Mouse (Mus musculus) midbrain, embryonic 16.5 days (tissue): Measurements from ENCODE around the gene Bcas3. TPM values are rescaled to one million over a fixed set of nuclear protein-coding genes. Genes with fewer than 3 reads are reported as not detected.

Experiments used
- ATAC-seq: fragments of 200-750 bp; cut with Nextera tagmentation; 2 replicates; pipeline ENCODE4 v1.8.0; 2017; ENCODE audit warnings: moderate TSS enrichment
- H3K27ac ChIP-seq: fragments of 300-500 bp; sonication (generic); 2 replicates; pipeline ENCODE4 v1.5.1; 2014; ENCODE audit warnings: mild to moderate bottlenecking, low read length, mixed read lengths
- H3K27me3 ChIP-seq: fragments of 300-500 bp; sonication (generic); 2 replicates; pipeline ENCODE4 v1.6.1; 2014; ENCODE audit warnings: low read depth, low read length, mixed read lengths; ENCODE audit not compliant: control insufficient read depth, insufficient read depth
- H3K36me3 ChIP-seq: fragments of 300-500 bp; sonication (generic); 2 replicates; pipeline ENCODE4 v1.6.1; 2014; ENCODE audit warnings: mild to moderate bottlenecking, low read length, moderate library complexity, mixed read lengths; ENCODE audit not compliant: control insufficient read depth, insufficient read depth
- H3K4me1 ChIP-seq: fragments of 300-500 bp; sonication (generic); 2 replicates; pipeline ENCODE4 v1.6.1; 2014; ENCODE audit warnings: mild to moderate bottlenecking, low read length, mixed read lengths; ENCODE audit not compliant: control insufficient read depth, insufficient read depth
- H3K4me2 ChIP-seq: fragments of 300-500 bp; sonication (generic); 2 replicates; pipeline ENCODE4 v1.6.1; 2014; ENCODE audit warnings: mild to moderate bottlenecking, low read length, mixed read lengths
- H3K4me3 ChIP-seq: fragments of 300-500 bp; sonication (generic); 2 replicates; pipeline ENCODE4 v1.5.1; 2014; ENCODE audit warnings: low read depth, mild to moderate bottlenecking, low read length, moderate library complexity, mixed read lengths
- H3K9ac ChIP-seq: fragments of 300-500 bp; sonication (generic); 2 replicates; pipeline ENCODE4 v1.6.1; 2014; ENCODE audit warnings: low read depth, low read length, mixed read lengths
- H3K9me3 ChIP-seq: fragments of 300-500 bp; sonication (generic); replicated peaks from 2 replicates; pipeline ENCODE4 v1.6.1; 2014; ENCODE audit warnings: mild to moderate bottlenecking, low read length, mixed read lengths; ENCODE audit not compliant: control insufficient read depth, poor library complexity, severe bottlenecking
- WGBS: fragments of 180-500 bp; shearing (Covaris S2); extraction: QIAGEN DNeasy Blood & Tissue Kit; methylation state at CpG from one replicate; pipeline ENCODE4 v1.1.7; 2014; 5-methylcytosine and 5-hydroxymethylcytosine counted together
- polyA plus RNA-seq: library from polyadenylated mRNA; unstranded; fragments of >200 nt; fragmentation: Nextera tagmentation; extraction: Ambion mirVana; gene quantifications from 2 replicates; pipeline ENCODE4 v1.2.1, GENCODE M21; 2015

The Bcas3 gene
- polyA plus RNA-seq, 1 experiment from 2014 or later = 33.3 TPM

DNA sequence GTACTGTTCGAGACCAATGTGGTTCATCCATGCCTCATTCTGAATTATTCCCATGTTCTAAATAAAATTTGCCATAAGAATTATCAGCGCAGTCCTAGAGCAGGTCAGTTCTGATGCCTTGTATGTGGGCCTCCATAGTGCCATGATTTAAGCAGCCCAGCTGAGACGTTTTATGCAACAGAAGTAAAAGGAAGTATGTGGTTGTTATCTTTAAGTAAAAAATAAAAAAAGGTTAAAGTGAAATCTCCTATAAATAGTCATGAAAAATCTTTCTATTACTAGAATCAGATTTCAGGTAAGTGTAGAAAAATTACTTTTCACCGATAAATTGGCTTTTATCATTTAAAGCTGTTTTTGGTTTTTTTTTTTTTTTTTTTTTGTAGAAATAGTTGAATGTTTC is 290.1 kb downstream of the Bcas3 start:
- no peaks in the 10 kb centered on the region for H3K36me3 ChIP-seq
- no peak overlapping the region for H3K9ac ChIP-seq
- peaks cover 26% of the 10 kb centered on the region for H3K4me1 ChIP-seq
- H3K27ac ChIP-seq = no peak overlapping the region
- H3K4me2 ChIP-seq = no peak overlapping the region
- H3K9me3 ChIP-seq = no peaks in the 10 kb centered on the region
- H3K27me3 ChIP-seq = no peaks in the 10 kb centered on the region
- no peak for ATAC-seq
- 86% methylated on average over 4 of the region's 4 CpGs for WGBS
- no peak overlapping the region for H3K4me3 ChIP-seq

DNA sequence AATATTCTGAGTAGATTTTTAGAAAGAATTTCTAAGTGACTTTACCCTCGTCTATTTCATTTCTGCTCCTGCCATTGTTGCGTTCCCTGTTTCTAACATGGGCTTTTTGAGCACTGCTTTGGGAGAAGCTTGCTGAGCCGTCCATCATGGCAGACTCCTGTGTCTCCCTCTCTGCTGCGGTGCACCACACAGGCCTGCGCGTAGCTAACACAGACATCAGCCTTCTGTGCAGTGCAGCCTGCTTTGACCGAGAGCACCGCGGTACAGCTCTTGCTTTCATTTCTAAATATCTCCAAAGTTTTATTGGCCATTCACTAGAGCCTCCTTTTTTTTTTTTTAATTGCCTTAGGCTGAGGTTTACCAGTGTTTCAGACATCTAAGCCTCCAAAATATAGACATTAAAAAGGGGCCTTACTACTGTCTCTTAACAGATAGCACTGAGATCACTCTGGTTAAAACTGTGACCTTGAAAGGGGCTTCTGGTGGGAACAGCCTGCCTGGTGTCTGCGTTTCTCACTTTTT is 290.6 kb downstream of the Bcas3 start:
- H3K4me1 ChIP-seq = peaks cover 24% of the 10 kb centered on the region
- no peaks in the 10 kb centered on the region for H3K9me3 ChIP-seq
- H3K4me2 ChIP-seq = no peak overlapping the region
- 60% methylated on average over 10 of the region's 10 CpGs for WGBS
- H3K4me3 ChIP-seq = no peak overlapping the region
- H3K9ac ChIP-seq = no peak overlapping the region
- H3K27ac ChIP-seq = no peak overlapping the region
- ATAC-seq = no peak
- H3K27me3 ChIP-seq = no peaks in the 10 kb centered on the region
- no peaks in the 10 kb centered on the region for H3K36me3 ChIP-seq

DNA sequence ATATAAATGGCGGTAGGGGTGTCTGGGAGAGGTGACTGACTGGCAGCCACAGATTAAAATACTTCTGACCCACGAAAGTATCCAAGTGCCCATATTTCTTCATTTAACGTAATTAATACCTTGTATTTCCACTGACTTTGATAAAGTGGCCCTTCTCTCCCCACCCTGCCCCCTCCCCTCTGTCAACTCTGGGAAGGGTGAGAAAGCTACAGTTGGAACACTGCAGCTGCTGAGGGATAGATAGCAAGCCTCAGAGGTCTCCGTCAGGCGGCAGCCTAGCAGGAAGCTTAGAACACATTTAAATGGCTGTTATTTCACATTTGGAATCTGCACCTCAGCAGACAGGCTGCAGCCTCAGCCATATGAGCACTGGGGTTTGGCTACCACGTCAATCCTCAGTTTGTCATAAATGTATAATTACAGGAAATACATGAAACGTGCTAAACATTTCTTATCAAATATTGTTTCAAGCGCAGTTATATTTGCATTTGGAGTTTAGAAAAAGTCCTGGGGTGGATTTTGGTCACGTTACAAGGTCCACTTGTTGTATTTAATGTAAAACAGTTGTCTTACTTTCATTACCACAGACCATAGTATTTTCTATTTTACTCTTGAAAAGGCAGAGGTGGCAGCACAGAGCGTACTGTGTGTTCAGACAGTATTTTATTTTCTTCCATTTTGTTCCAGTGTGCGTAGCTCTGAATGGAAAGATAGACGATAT is 291.2 kb downstream of the Bcas3 start:
- Histone ChIP-seq H3K4me1 (peaks cover 19% of the 10 kb centered on the region), H3K4me2 (no peak overlapping the region), H3K27ac (no peak overlapping the region), H3K27me3 (no peaks in the 10 kb centered on the region), H3K9me3 (no peaks in the 10 kb centered on the region), H3K9ac (no peak overlapping the region), H3K36me3 (no peaks in the 10 kb centered on the region), H3K4me3 (no peak overlapping the region)
- ATAC-seq = no peak
- 70% methylated on average over 12 of the region's 12 CpGs for WGBS

DNA sequence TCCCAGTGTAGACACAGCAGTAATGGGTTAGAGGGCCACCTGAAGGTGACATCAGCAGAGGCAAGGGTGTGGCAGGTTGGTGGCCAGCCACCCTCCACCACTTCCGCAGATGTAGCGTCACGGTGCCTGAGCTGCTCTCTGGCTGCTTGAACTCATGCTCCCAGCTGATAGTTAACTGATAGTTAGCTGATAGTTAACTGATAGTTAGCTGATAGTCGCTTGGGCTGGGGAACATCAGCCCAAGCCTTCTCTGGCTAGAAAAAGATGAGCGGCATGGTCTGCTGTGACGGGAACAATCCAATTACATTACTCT is 291.7 kb downstream of the Bcas3 start:
- peaks cover 18% of the 10 kb centered on the region for H3K4me1 ChIP-seq
- H3K36me3 ChIP-seq = no peaks in the 10 kb centered on the region
- no peak overlapping the region for H3K4me2 ChIP-seq
- no peaks in the 10 kb centered on the region for H3K9me3 ChIP-seq
- H3K27ac ChIP-seq = no peak overlapping the region
- 83% methylated on average over 6 of the region's 6 CpGs for WGBS
- ATAC-seq = no peak
- no peak overlapping the region for H3K4me3 ChIP-seq
- no peaks in the 10 kb centered on the region for H3K27me3 ChIP-seq
- H3K9ac ChIP-seq = no peak overlapping the region

GRCm38 (mm10) chr11:85645152-85645835 is 292.3 kb downstream of the Bcas3 start:
- Histone ChIP-seq H3K27me3 (no peaks in the 10 kb centered on the region), H3K4me2 (no peak overlapping the region), H3K4me1 (peaks cover 16% of the 10 kb centered on the region), H3K36me3 (no peaks in the 10 kb centered on the region), H3K9me3 (no peaks in the 10 kb centered on the region), H3K27ac (no peak overlapping the region), H3K9ac (no peak overlapping the region), H3K4me3 (no peak overlapping the region)
- WGBS = 72% methylated on average over 7 of the region's 7 CpGs
- ATAC-seq = no peak

- no peak for ATAC-seq
- H3K4me2 ChIP-seq = no peak overlapping the region
- H3K9ac ChIP-seq = no peak overlapping the region
- no peaks in the 10 kb centered on the region for H3K27me3 ChIP-seq
- no peak overlapping the region for H3K27ac ChIP-seq
- H3K9me3 ChIP-seq = no peaks in the 10 kb centered on the region
- no peak overlapping the region for H3K4me3 ChIP-seq
- H3K4me1 ChIP-seq = peaks cover 4% of the 10 kb centered on the region; the same call in 1 of the 2 replicates
- no peaks in the 10 kb centered on the region for H3K36me3 ChIP-seq
- 80% methylated on average over 3 of the region's 3 CpGs for WGBS
Measured at GRCm38 (mm10) chr11:85648893-85649292, 295.9 kb downstream of the Bcas3 start.

- H3K9me3 ChIP-seq = no peaks in the 10 kb centered on the region
- no peak overlapping the region for H3K9ac ChIP-seq
- no peak for ATAC-seq
- H3K4me2 ChIP-seq = no peak overlapping the region
- H3K27ac ChIP-seq = no peak overlapping the region
- no peaks in the 10 kb centered on the region for H3K27me3 ChIP-seq
- no peak overlapping the region for H3K4me3 ChIP-seq
- H3K36me3 ChIP-seq = no peaks in the 10 kb centered on the region
- WGBS = 83% methylated on average over 9 of the region's 9 CpGs
- no peaks in the 10 kb centered on the region for H3K4me1 ChIP-seq
Measured at GRCm38 (mm10) chr11:85649373-85649772, 296.4 kb downstream of the Bcas3 start.

DNA sequence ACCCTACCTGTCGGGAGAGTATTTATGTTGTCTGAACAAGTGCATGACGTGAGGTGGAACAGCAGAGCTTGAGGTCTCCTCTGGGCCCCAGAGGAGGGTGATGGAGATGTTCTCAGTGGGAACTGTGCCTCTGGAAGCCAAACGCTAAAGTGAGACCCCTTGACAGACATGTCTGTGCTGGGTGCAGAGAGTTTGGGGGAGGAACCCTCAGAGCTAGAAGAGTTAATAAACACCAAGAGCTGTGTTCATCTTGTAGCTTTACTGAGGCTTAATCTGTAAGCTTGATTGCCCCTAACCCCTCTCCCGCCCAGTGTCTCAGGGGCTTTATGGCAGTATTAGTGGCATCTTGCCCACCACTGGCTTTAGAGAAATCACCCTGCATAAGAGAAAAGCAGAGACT is 304.5 kb downstream of the Bcas3 start:
- Histone ChIP-seq H3K4me1 (peaks cover 11% of the 10 kb centered on the region; the same call in 1 of the 2 replicates), H3K4me3 (no peak overlapping the region), H3K27ac (no peak overlapping the region), H3K9ac (no peak overlapping the region), H3K9me3 (no peaks in the 10 kb centered on the region), H3K4me2 (no peak overlapping the region), H3K36me3 (no peaks in the 10 kb centered on the region), H3K27me3 (no peaks in the 10 kb centered on the region)
- 67% methylated on average over 4 of the region's 4 CpGs for WGBS
- ATAC-seq = no peak

DNA sequence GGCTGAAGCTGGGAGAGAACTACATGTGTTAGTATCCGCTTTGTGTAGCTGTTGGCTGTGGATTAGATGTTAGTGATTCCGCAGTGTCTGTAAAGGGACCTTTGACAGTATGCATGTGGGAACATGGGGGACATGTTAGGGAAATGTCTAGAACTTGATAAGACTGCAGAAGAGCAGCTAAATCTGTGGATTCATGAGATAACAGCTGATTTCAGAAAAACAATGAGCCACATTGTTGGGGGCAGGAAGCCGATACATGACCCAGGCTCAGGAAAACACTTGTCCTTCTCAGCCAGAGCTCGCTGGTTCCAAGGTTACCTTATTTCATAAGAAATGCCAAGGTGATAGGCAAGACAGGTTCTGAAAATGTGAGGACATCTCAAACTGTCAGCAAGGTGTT is 307.3 kb downstream of the Bcas3 start:
- 91% methylated on average over 4 of the region's 4 CpGs for WGBS
- ATAC-seq = no peak

More for the DNA sequence above, 307.3 kb downstream of the Bcas3 start:
- Histone ChIP-seq H3K36me3 (no peaks in the 10 kb centered on the region), H3K4me3 (no peak overlapping the region), H3K9ac (no peak overlapping the region), H3K4me2 (no peak overlapping the region), H3K27ac (no peak overlapping the region), H3K4me1 (peaks cover 11% of the 10 kb centered on the region; the same call in 1 of the 2 replicates), H3K9me3 (no peaks in the 10 kb centered on the region), H3K27me3 (no peaks in the 10 kb centered on the region)
